Mouse (Mus musculus) hindbrain, embryonic 13.5 days (tissue): ENCODE measurements around the gene 2810408A11Rik. TPM values are rescaled to one million over a fixed set of nuclear protein-coding genes. Genes with fewer than 3 reads are reported as not detected.

Experiments
- ATAC-seq: fragments of 200-750 bp; cut with Nextera tagmentation; 2 replicates; pipeline ENCODE4 v1.8.0; 2017; ENCODE audit warnings: moderate TSS enrichment; ENCODE audit not compliant: low FRiP score
- H3K27ac ChIP-seq: fragments of 300-500 bp; sonication (generic); 2 replicates; pipeline ENCODE4 v1.5.1; 2015; ENCODE audit warnings: inconsistent platforms, mild to moderate bottlenecking, moderate library complexity
- H3K27me3 ChIP-seq: fragments of 300-500 bp; sonication (generic); 2 replicates; pipeline ENCODE4 v1.6.1; 2015; ENCODE audit warnings: mild to moderate bottlenecking, inconsistent platforms
- H3K36me3 ChIP-seq: fragments of 300-500 bp; sonication (generic); 2 replicates; pipeline ENCODE4 v1.6.1; 2015; ENCODE audit warnings: mild to moderate bottlenecking, inconsistent platforms
- H3K4me1 ChIP-seq: fragments of 300-500 bp; sonication (generic); replicated peaks from 2 replicates; pipeline ENCODE4 v1.6.1; 2015; ENCODE audit warnings: inconsistent platforms
- H3K4me2 ChIP-seq: fragments of 300-500 bp; sonication (generic); 2 replicates; pipeline ENCODE4 v1.6.1; 2015; ENCODE audit warnings: inconsistent platforms, mild to moderate bottlenecking, moderate library complexity
- H3K4me3 ChIP-seq: fragments of 300-500 bp; sonication (generic); 2 replicates; pipeline ENCODE4 v1.5.1; 2015; ENCODE audit warnings: mild to moderate bottlenecking, inconsistent platforms
- H3K9ac ChIP-seq: fragments of 300-500 bp; sonication (generic); 2 replicates; pipeline ENCODE4 v1.6.1; 2015; ENCODE audit warnings: mild to moderate bottlenecking, inconsistent platforms
- H3K9me3 ChIP-seq: fragments of 300-500 bp; sonication (generic); 2 replicates; pipeline ENCODE4 v1.6.1; 2016; ENCODE audit warnings: inconsistent platforms
- WGBS: fragments of 180-500 bp; shearing (Covaris S2); methylation state at CpG from one replicate; pipeline ENCODE4 v1.1.7; 2015; 5-methylcytosine and 5-hydroxymethylcytosine counted together
- polyA plus RNA-seq: library from polyadenylated mRNA; unstranded; fragments of >200 nt; fragmentation: Nextera tagmentation; extraction: Ambion mirVana; gene quantifications from 2 replicates; pipeline ENCODE4 v1.2.1, GENCODE M21; 2015

2810408A11Rik gene
- polyA plus RNA-seq, 1 experiment from 2014 or later = 10.3 TPM

- ATAC-seq = no peak
- 67% methylated on average over 5 of the region's 5 CpGs for WGBS
- Histone ChIP-seq H3K4me1 (peaks cover 51% of the 10 kb centered on the region), H3K9me3 (no peaks in the 10 kb centered on the region), H3K27ac (no peak overlapping the region), H3K4me2 (no peak overlapping the region), H3K9ac (peak overlapping the region; percentile 35; the same call in 1 of the 2 replicates), H3K36me3 (peaks cover 68% of the 10 kb centered on the region), H3K27me3 (no peaks in the 10 kb centered on the region), H3K4me3 (peak overlapping the region; percentile 4; the same call in 1 of the 2 replicates)
Observed at GRCm38 (mm10) chr11:69915667-69916627, 15.2 kb upstream of the 2810408A11Rik start.

- no peak overlapping the region for H3K27ac ChIP-seq
- H3K4me2 ChIP-seq = peak overlapping the region; percentile 100
- H3K9me3 ChIP-seq = no peaks in the 10 kb centered on the region
- H3K4me1 ChIP-seq = peaks cover 47% of the 10 kb centered on the region
- H3K36me3 ChIP-seq = peaks cover 78% of the 10 kb centered on the region
- H3K9ac ChIP-seq = peak overlapping the region; percentile 91
- H3K27me3 ChIP-seq = no peaks in the 10 kb centered on the region
- WGBS = 38% methylated on average over 9 of the region's 9 CpGs
- H3K4me3 ChIP-seq = peak overlapping the region; percentile 91
- no peak for ATAC-seq
Observed at GRCm38 (mm10) chr11:69914917-69915430, 14.2 kb upstream of the 2810408A11Rik start.

GRCm38 (mm10) chr11:69914372-69914764, 13.6 kb upstream of the 2810408A11Rik start:
- Histone ChIP-seq H3K9me3 (no peaks in the 10 kb centered on the region), H3K27ac (peak overlapping the region; percentile 91), H3K4me2 (peak overlapping the region; percentile 100), H3K4me3 (peak overlapping the region; percentile 91), H3K4me1 (peaks cover 41% of the 10 kb centered on the region), H3K36me3 (peaks cover 84% of the 10 kb centered on the region), H3K27me3 (no peaks in the 10 kb centered on the region), H3K9ac (peak overlapping the region; percentile 91)
- 3% methylated on average over 17 of the region's 17 CpGs for WGBS
- ATAC-seq = no peak

- H3K4me2 ChIP-seq = peak within 1 kb of the TSS; percentile 100
- peak within 1 kb of the TSS; percentile 91 for H3K9ac ChIP-seq
- peak; percentile 89 for ATAC-seq
- peak within 1 kb of the TSS; percentile 91 for H3K27ac ChIP-seq
- H3K9me3 ChIP-seq = no peaks in the 10 kb centered on the region
- peak within 1 kb of the TSS; percentile 91 for H3K4me3 ChIP-seq
- no peaks in the 10 kb centered on the region for H3K27me3 ChIP-seq
- WGBS = 2% methylated on average over 61 of the region's 61 CpGs
- H3K36me3 ChIP-seq = peaks cover 87% of the 10 kb centered on the region
- H3K4me1 ChIP-seq = peaks cover 35% of the 10 kb centered on the region
Observed at GRCm38 (mm10) chr11:69913554-69914371, 13.0 kb upstream of the 2810408A11Rik start, which contains the start of gene Gps2. TSS of gene Gps2 (plus strand) at chr11:69913888.

GRCm38 (mm10) chr11:69912716-69913530, 12.1 kb upstream of the 2810408A11Rik start:
- H3K36me3 ChIP-seq = peaks cover 88% of the 10 kb centered on the region
- peak overlapping the region; percentile 91 for H3K27ac ChIP-seq
- no peaks in the 10 kb centered on the region for H3K9me3 ChIP-seq
- peak; percentile 29 for ATAC-seq
- 79% methylated on average over 15 of the region's 15 CpGs for WGBS
- H3K27me3 ChIP-seq = no peaks in the 10 kb centered on the region
- H3K4me2 ChIP-seq = peak overlapping the region; percentile 100
- peak overlapping the region; percentile 91 for H3K4me3 ChIP-seq
- peak overlapping the region; percentile 91 for H3K9ac ChIP-seq
- H3K4me1 ChIP-seq = peaks cover 31% of the 10 kb centered on the region

- Histone ChIP-seq H3K9me3 (no peaks in the 10 kb centered on the region), H3K27me3 (no peaks in the 10 kb centered on the region), H3K4me2 (no peak overlapping the region), H3K4me1 (peaks cover 31% of the 10 kb centered on the region), H3K27ac (no peak overlapping the region), H3K36me3 (peaks cover 88% of the 10 kb centered on the region), H3K4me3 (no peak overlapping the region), H3K9ac (no peak overlapping the region)
- 91% methylated on average over 6 of the region's 6 CpGs for WGBS
- ATAC-seq = no peak
Observed at GRCm38 (mm10) chr11:69911701-69912100, 10.9 kb upstream of the 2810408A11Rik start.

GRCm38 (mm10) chr11:69910781-69911560, 10.2 kb upstream of the 2810408A11Rik start:
- H3K36me3 ChIP-seq = peaks cover 88% of the 10 kb centered on the region
- H3K27ac ChIP-seq = no peak overlapping the region

GRCm38 (mm10) chr11:69910177-69910576, 9.4 kb upstream of the 2810408A11Rik start:
- WGBS = 96% methylated on average over 8 of the region's 8 CpGs
- Histone ChIP-seq H3K9ac (0 out of 2 replicates have a peak overlapping the region, but pooled peaks have one; percentile 8), H3K36me3 (peaks cover 88% of the 10 kb centered on the region), H3K27ac (no peak overlapping the region), H3K4me2 (no peak overlapping the region), H3K4me1 (peaks cover 20% of the 10 kb centered on the region), H3K9me3 (no peaks in the 10 kb centered on the region), H3K27me3 (no peaks in the 10 kb centered on the region), H3K4me3 (no peak overlapping the region)
- no peak for ATAC-seq

More at GRCm38 (mm10) chr11:69910781-69911560, 10.2 kb upstream of the 2810408A11Rik start:
- Histone ChIP-seq H3K27me3 (no peaks in the 10 kb centered on the region), H3K9ac (0 out of 2 replicates have a peak overlapping the region, but pooled peaks have one; percentile 8), H3K9me3 (no peaks in the 10 kb centered on the region), H3K4me2 (no peak overlapping the region), H3K4me3 (no peak overlapping the region), H3K4me1 (peaks cover 28% of the 10 kb centered on the region)
- WGBS = 96% methylated on average over 17 of the region's 17 CpGs
- no peak for ATAC-seq

GRCm38 (mm10) chr11:69909174-69909573, 8.4 kb upstream of the 2810408A11Rik start:
- no peak overlapping the region for H3K9ac ChIP-seq
- H3K4me2 ChIP-seq = no peak overlapping the region
- H3K4me3 ChIP-seq = no peak overlapping the region
- H3K27ac ChIP-seq = no peak overlapping the region
- H3K4me1 ChIP-seq = peaks cover 10% of the 10 kb centered on the region
- peaks cover 93% of the 10 kb centered on the region for H3K36me3 ChIP-seq
- 92% methylated on average over 5 of the region's 5 CpGs for WGBS
- H3K9me3 ChIP-seq = no peaks in the 10 kb centered on the region
- no peak for ATAC-seq
- H3K27me3 ChIP-seq = no peaks in the 10 kb centered on the region

- 94% methylated on average over 11 of the region's 11 CpGs for WGBS
- H3K4me3 ChIP-seq = no peak overlapping the region
- no peaks in the 10 kb centered on the region for H3K9me3 ChIP-seq
- H3K9ac ChIP-seq = no peak overlapping the region
- H3K36me3 ChIP-seq = peaks cover 98% of the 10 kb centered on the region
- H3K4me2 ChIP-seq = no peak overlapping the region
- no peaks in the 10 kb centered on the region for H3K27me3 ChIP-seq
- peaks cover 9% of the 10 kb centered on the region for H3K4me1 ChIP-seq
- ATAC-seq = no peak
- H3K27ac ChIP-seq = no peak overlapping the region
Observed at GRCm38 (mm10) chr11:69908645-69909044, 7.9 kb upstream of the 2810408A11Rik start.

- WGBS = 98% methylated on average over 9 of the region's 9 CpGs
- no peak for ATAC-seq
Observed at GRCm38 (mm10) chr11:69904311-69904710, 3.5 kb upstream of the 2810408A11Rik start.

More at GRCm38 (mm10) chr11:69904311-69904710, 3.5 kb upstream of the 2810408A11Rik start:
- Histone ChIP-seq H3K9ac (no peak overlapping the region), H3K27ac (no peak overlapping the region), H3K9me3 (no peaks in the 10 kb centered on the region), H3K27me3 (no peaks in the 10 kb centered on the region), H3K4me3 (no peak overlapping the region), H3K4me1 (peaks cover 22% of the 10 kb centered on the region), H3K36me3 (peaks cover 62% of the 10 kb centered on the region), H3K4me2 (no peak overlapping the region)
